In the genomic region with DNA sequence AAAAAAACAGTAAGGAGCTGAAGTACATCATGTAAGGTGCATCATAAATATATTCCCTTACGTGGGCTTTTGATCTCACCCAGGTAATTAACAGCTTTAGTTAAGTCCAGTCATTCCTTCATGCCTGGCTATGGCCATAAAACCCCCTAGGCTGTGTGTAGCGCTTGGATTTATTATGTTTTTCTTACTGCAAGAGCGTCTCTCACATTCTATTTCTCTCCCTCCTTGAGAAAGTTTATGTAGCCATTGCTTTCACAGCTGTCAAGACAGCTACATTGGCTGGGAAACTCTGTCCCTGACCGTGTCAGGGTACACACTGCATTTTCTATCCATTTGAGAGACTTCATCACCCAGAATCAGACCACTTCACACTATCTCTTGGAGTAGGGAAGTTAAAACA, we compare ENCODE assay signal across 24 mouse cellular contexts.
DNase-seq lines count a peak whose midpoint lies in the region; ATAC-seq and TF ChIP-seq lines count a peak whose summit lies in the region.
"Had no signal": no experiment of that assay in that cellular context is flagged by ENCODE, and none has a peak within 500 bp of the region (broad histone marks: within the 10 kb centered on the region; RNA-seq: fewer than 3 reads in every experiment).

No protein-coding gene starts in this region.

- no peak overlapping the region for H3K4me3 ChIP-seq in kidney, embryonic 14.5 days (ENCODE audit: low read length)
- no peak overlapping the region for H3K4me3 ChIP-seq in kidney, postnatal 0 days (replicated peaks; ENCODE audit: low read depth, low read length)
- no peak overlapping the region for H3K4me3 ChIP-seq in limb, embryonic 14.5 days (replicated peaks; ENCODE audit: low read length)
- H3K4me3 ChIP-seq: forebrain, embryonic 10.5 days; forebrain, embryonic 13.5 days; heart, adult 2 months; heart, embryonic 10.5 days; hindbrain, embryonic 12.5 days; hindbrain, embryonic 15.5 days had no signal

- no peak overlapping the region for H3K27ac ChIP-seq in kidney, embryonic 14.5 days (ENCODE audit: low read depth, low read length)
- no peak overlapping the region for H3K27ac ChIP-seq in kidney, postnatal 0 days
- no peak overlapping the region for H3K27ac ChIP-seq in limb, embryonic 14.5 days (replicated peaks; ENCODE audit: low read depth, low read length)
- H3K27ac ChIP-seq: forebrain, embryonic 10.5 days; forebrain, embryonic 13.5 days; heart, adult 2 months; heart, embryonic 10.5 days; hindbrain, embryonic 12.5 days; hindbrain, embryonic 15.5 days had no signal

- no peaks in the 10 kb centered on the region for H3K36me3 ChIP-seq in kidney, embryonic 14.5 days (ENCODE audit: control insufficient read depth, insufficient read depth, low read length)
- H3K36me3 ChIP-seq in kidney, postnatal 0 days (ENCODE audit: insufficient read depth, low read length) = no peaks in the 10 kb centered on the region
- H3K36me3 ChIP-seq in limb, embryonic 14.5 days (ENCODE audit: control insufficient read depth, insufficient read depth, low read length) = no peaks in the 10 kb centered on the region
- H3K36me3 ChIP-seq: forebrain, embryonic 10.5 days; G1E; heart, embryonic 10.5 days; hindbrain, embryonic 12.5 days; hindbrain, embryonic 15.5 days had no signal

- no peaks in the 10 kb centered on the region for H3K9me3 ChIP-seq in kidney, embryonic 14.5 days (ENCODE audit: control insufficient read depth, low read length)
- H3K9me3 ChIP-seq in kidney, postnatal 0 days (replicated peaks; ENCODE audit: low read length) = no peaks in the 10 kb centered on the region
- H3K9me3 ChIP-seq in limb, embryonic 14.5 days (ENCODE audit: control insufficient read depth, low read length) = no peaks in the 10 kb centered on the region
- H3K9me3 ChIP-seq: forebrain, embryonic 10.5 days; forebrain, embryonic 13.5 days; G1E; heart, embryonic 10.5 days; hindbrain, embryonic 12.5 days; hindbrain, embryonic 15.5 days had no signal

- H3K9ac ChIP-seq in kidney, embryonic 14.5 days (ENCODE audit: low read depth, low read length) = no peak overlapping the region
- no peak overlapping the region for H3K9ac ChIP-seq in kidney, postnatal 0 days (ENCODE audit: low read depth, low read length)
- H3K9ac ChIP-seq in limb, embryonic 14.5 days (ENCODE audit: low read depth, low read length, severe bottlenecking) = no peak overlapping the region
- H3K9ac ChIP-seq: forebrain, embryonic 13.5 days; hindbrain, embryonic 12.5 days; hindbrain, embryonic 15.5 days had no signal

- 7% methylated on average over 4 of the region's 4 CpGs for WGBS in kidney, embryonic 14.5 days
- 12% methylated on average over 4 of the region's 4 CpGs for WGBS in kidney, postnatal 0 days
- 18% methylated on average over 4 of the region's 4 CpGs for WGBS in limb, embryonic 14.5 days

- H3K4me1 ChIP-seq in kidney, embryonic 14.5 days (ENCODE audit: control insufficient read depth, insufficient read depth, low read length) = peaks cover 4% of the 10 kb centered on the region; the same call in 1 of the 2 replicates
- 0 out of 2 replicates have a peak, but pooled peaks cover 3% of the 10 kb centered on the region for H3K4me1 ChIP-seq in kidney, postnatal 0 days (replicated peaks; ENCODE audit: insufficient read depth, low read length)
- H3K4me1 ChIP-seq in limb, embryonic 14.5 days (ENCODE audit: control insufficient read depth, insufficient read depth, low read length) = peaks cover 17% of the 10 kb centered on the region

- ATAC-seq in kidney, embryonic 14.5 days (ENCODE audit: low FRiP score, low TSS enrichment) = peak; percentile 83
- no peak for ATAC-seq in kidney, postnatal 0 days (replicated peaks; ENCODE audit: low FRiP score, low read depth)
- 0 out of 2 replicates have a peak, but pooled peaks have one; percentile 19 for ATAC-seq in limb, embryonic 14.5 days (ENCODE audit: low FRiP score, low read depth)
- ATAC-seq: forebrain, embryonic 13.5 days; forebrain, embryonic 16.5 days; Patski had no signal

- DNase-seq in embryo, embryonic 10.5 days (ENCODE audit: low spot score) = peak; percentile 18
- no peak for DNase-seq in embryo, embryonic 11 days
- DNase-seq in kidney, postnatal 36 days = no peak
- DNase-seq in kidney, postnatal 0 days (ENCODE audit: low spot score) = peak; percentile 80
- no peak for DNase-seq in kidney, adult 11 months
- no peak for DNase-seq in limb, embryonic 14.5 days (ENCODE audit: low spot score)
- no peak for DNase-seq in frontal cortex, postnatal 36 days (ENCODE audit: low spot score in 2 of 2)
- DNase-seq: adrenal gland, postnatal 10 days; adrenal gland, postnatal 36 days; cerebellum, adult 2 months; cerebellum, adult 9-11 months; cerebellum, postnatal 25 days; gastrocnemius, postnatal 25 days; heart, adult 2 months had no signal

- TF ChIP-seq CTCF in kidney, postnatal 0 days (IDR thresholded peaks at IDR 0.05; ENCODE audit: low read depth) = no peak

- TF ChIP-seq POLR2A in limb, embryonic 14.5 days (IDR thresholded peaks at IDR 0.05; ENCODE audit: borderline replicate concordance, extremely low read depth, insufficient read depth, insufficient read length) = no peak

- no peaks in the 10 kb centered on the region for H3K27me3 ChIP-seq in kidney, embryonic 14.5 days (ENCODE audit: control insufficient read depth, insufficient read depth, low read length)
- H3K27me3 ChIP-seq in kidney, postnatal 0 days (ENCODE audit: insufficient read depth, low read length) = no peaks in the 10 kb centered on the region
- H3K27me3 ChIP-seq in limb, embryonic 14.5 days (ENCODE audit: control insufficient read depth, insufficient read depth, low read length) = no peaks in the 10 kb centered on the region; the same call in 1 of the 2 replicates
- H3K27me3 ChIP-seq: CH12.LX; forebrain, embryonic 13.5 days; hindbrain, embryonic 12.5 days; hindbrain, embryonic 15.5 days; Patski had no signal

- no peak overlapping the region for H3K4me2 ChIP-seq in kidney, embryonic 14.5 days (replicated peaks; ENCODE audit: low read depth, low read length)
- H3K4me2 ChIP-seq in kidney, postnatal 0 days (ENCODE audit: low read length) = no peak overlapping the region
- no peak overlapping the region for H3K4me2 ChIP-seq in limb, embryonic 14.5 days (replicated peaks; ENCODE audit: low read depth, low read length, severe bottlenecking)
- H3K4me2 ChIP-seq: forebrain, embryonic 13.5 days; hindbrain, embryonic 12.5 days; hindbrain, embryonic 15.5 days had no signal

Comparison
In these comparisons a context has a peak if more than half of its experiments do, and no peak if none do; other contexts are left out.
1. DNase-seq: peak in embryo, embryonic 10.5 days (single experiment) and kidney, postnatal 0 days (single experiment); none in embryo, embryonic 11 days (single experiment), kidney, postnatal 36 days (0 of 2), kidney, adult 11 months (single experiment), limb, embryonic 14.5 days (single experiment) and frontal cortex, postnatal 36 days (0 of 2).